Mouse (Mus musculus) adipose tissue, adult 10 weeks (tissue): ENCODE measurements around the gene Olfr111. TPM values are rescaled to one million over a fixed set of nuclear protein-coding genes. Genes with fewer than 3 reads are reported as not detected.

Experiments
- polyA plus RNA-seq: library from polyadenylated mRNA; stranded (reverse); fragments of 350-450 nt; fragmentation: Illumina TruSeq; extraction: RNeasy Lipid Tissue Mini Kit (QIAGEN cat#74804); gene quantifications from one replicate; pipeline ENCODE4 v1.2.3, GENCODE M21; 2014; ENCODE audit warnings: low read depth, low replicate concordance

Gene Olfr111
- not detected for polyA plus RNA-seq

DNA sequence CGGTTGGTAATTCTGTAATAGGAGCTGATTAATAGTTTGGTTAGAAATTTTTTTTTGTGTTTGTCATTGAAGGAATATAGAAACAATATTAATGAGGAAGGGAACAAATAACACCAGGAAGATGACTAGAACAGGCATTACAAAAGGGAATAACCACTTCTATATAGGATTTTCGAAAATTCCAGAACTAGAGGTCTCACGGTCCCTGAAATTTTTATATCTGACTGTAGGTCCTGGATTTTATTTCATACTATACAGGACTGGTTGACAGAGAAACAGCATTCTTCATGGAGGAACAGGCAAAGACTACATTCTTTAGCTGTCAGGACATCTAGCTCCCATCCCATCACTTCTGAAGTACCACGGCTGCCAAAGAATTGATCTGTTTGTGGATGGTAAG is at the start of gene Olfr111:
Gene Olfr111, plus strand, starts transcription at position 301 of the 400 bp plus-strand sequence.

DNA sequence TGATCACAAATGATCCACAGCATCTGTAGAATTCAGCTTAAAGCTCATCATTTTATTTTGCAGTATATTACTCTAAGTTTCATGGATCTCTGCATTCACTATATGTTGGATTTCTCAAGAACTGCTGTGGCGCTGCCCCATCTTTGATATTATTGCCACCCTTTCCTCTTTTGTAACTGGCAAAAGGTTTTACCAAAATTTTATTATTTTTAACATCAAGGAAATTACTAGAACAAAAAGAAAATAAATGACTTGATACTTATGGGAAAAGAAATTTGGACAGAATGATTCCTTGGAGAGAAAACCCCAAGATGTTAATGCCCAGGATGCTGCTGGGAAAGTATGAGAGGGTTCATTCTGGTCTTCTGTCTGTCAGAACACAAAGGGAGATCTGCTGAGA is 49.2 kb upstream of the Olfr111 start, which contains the start of gene Olfr109:
Gene Olfr109, plus strand, starts transcription at position 301 of the 400 bp plus-strand sequence.

DNA sequence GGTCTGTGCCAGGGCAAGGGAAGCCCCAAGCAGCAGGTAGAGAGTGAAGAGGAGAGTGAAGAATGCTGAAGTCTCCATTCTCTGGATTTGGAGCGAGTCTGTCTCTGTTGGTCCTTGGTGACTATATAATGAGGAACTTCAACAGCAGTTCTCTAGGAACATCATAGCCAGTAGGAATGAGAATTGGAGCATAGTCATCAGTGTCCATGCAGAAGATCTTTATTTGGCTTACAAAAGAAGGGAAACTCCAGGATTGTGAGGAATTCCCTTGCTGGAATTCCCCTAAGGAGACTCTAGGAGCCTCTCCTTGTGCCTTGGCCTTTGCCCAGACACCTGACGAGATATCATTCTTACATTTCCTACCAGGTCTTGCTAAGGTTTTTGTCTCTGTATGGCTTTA is 24.4 kb upstream of the Olfr111 start, which contains the start of gene H2-M2:
Gene H2-M2, minus strand, starts transcription at position 101 of the 400 bp plus-strand sequence.

DNA sequence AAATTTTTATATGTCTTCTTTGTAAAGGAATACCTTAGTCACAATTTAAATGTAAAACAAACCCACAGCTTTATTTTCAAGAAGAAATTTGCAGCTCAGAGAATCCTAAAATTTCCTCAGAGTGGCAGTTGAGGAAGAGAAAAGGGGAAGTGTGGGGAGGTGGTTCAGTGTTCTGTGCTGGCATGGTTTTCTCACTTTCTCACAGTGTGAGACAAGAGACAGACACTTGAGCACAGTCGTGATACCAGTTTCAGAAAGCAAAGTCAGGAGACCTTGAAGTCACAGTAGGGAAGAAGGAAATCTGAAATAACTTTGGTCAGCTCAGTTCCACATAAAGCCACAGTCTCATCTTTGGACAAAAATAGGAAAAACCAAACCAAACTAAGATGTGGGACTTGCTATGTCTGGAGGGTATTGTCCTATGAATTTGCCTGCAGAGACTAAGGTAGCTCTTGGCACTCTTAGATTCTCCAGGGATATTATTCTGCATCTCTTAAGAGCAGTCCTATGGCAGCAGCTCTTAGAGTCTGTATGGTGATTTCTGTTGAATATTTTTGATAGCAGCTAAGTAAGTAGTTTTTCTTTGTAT is 15.8 kb upstream of the Olfr111 start, which contains the start of gene Olfr110:
Gene Olfr110, plus strand, starts transcription at position 539 of the 589 bp plus-strand sequence.

DNA sequence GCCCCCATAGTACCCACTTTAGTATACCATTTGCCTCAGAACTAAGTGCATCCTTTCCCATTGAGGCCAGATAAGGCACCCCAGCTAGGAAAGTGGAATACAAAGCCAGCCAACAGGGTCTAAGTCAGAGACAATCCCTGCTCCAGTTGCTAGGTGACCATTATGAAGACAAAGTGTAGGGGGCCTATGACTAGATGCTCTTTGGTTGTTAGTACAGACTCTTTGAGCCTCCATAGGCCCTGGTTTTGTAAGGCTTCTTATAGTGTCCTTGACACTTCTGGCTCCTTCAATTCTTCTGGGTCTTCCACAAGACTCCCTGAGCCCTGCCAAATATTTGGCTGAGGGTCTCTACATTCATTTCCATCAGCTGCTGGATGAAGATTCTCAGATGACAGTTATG is 61.5 kb downstream of the Olfr111 start, which contains the start of gene Olfr112:
Gene Olfr112, minus strand, starts transcription at position 101 of the 400 bp plus-strand sequence.

DNA sequence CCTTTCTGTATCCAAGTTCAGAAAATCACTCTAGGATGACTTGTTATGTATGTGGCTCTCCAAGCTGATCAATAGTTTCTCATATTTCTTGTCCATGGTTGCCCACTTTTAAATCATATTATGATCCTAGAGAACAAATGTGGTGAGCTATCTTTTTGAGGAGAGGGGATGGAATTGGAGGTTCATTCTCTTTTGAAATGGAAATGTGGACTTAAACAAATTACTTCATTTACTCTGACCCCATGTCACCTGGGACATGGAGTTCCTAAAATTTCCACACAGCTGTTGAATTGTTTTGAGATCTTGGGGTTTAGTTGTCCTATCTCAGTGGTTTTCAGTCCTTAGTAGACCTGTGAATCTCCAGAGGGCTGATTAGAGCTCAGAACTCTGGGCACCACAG is 69.7 kb downstream of the Olfr111 start, which contains the start of gene Olfr113:
Gene Olfr113, minus strand, starts transcription at position 101 of the 400 bp plus-strand sequence.

Other genes with a start within 250 kb of the Olfr111 start
- not detected for gene Olfr98, start 244.3 kb upstream of the Olfr111 start, polyA plus RNA-seq
- gene H2-M3, start 237.8 kb upstream of the Olfr111 start, polyA plus RNA-seq, result 8.0 TPM
- not detected for gene Olfr99, start 224.6 kb upstream of the Olfr111 start, polyA plus RNA-seq
- gene Olfr101, start 203.7 kb upstream of the Olfr111 start, polyA plus RNA-seq, result not detected
- not detected for gene Olfr102, start 191.0 kb upstream of the Olfr111 start, polyA plus RNA-seq
- not detected for gene Olfr103, start 168.3 kb upstream of the Olfr111 start, polyA plus RNA-seq
- gene Olfr104-ps, start 148.4 kb upstream of the Olfr111 start, polyA plus RNA-seq, result not detected
- not detected for gene Olfr105-ps, start 129.0 kb upstream of the Olfr111 start, polyA plus RNA-seq
- not detected for gene Olfr106-ps, start 117.6 kb upstream of the Olfr111 start, polyA plus RNA-seq
- gene Olfr107, start 108.8 kb upstream of the Olfr111 start, polyA plus RNA-seq, result not detected
- gene Olfr108, start 62.5 kb upstream of the Olfr111 start, polyA plus RNA-seq, result not detected
- gene Olfr109, start 49.1 kb upstream of the Olfr111 start, polyA plus RNA-seq, result not detected
- not detected for gene H2-M2, start 24.5 kb upstream of the Olfr111 start, polyA plus RNA-seq
- not detected for gene Olfr110, start 15.6 kb upstream of the Olfr111 start, polyA plus RNA-seq
- gene Olfr112, start 61.4 kb downstream of the Olfr111 start, polyA plus RNA-seq, result 0.78 TPM
- not detected for gene Olfr113, start 69.6 kb downstream of the Olfr111 start, polyA plus RNA-seq
- gene Olfr114, start 84.7 kb downstream of the Olfr111 start, polyA plus RNA-seq, result not detected
- not detected for gene Olfr115, start 119.1 kb downstream of the Olfr111 start, polyA plus RNA-seq
- gene Olfr116, start 119.2 kb downstream of the Olfr111 start, polyA plus RNA-seq, result not detected
- not detected for gene Olfr117, start 155.8 kb downstream of the Olfr111 start, polyA plus RNA-seq
- not detected for gene Olfr118, start 159.0 kb downstream of the Olfr111 start, polyA plus RNA-seq
- not detected for gene Olfr119, start 188.5 kb downstream of the Olfr111 start, polyA plus RNA-seq
- gene Olfr120, start 213.8 kb downstream of the Olfr111 start, polyA plus RNA-seq, result not detected
- gene Olfr121, start 240.8 kb downstream of the Olfr111 start, polyA plus RNA-seq, result not detected